Mouse (Mus musculus): ENCODE data around the gene Nfyc. TPM values are rescaled to one million over a fixed set of nuclear protein-coding genes. Genes with fewer than 3 reads are reported as not detected.

The Nfyc gene
- total and polyA plus RNA-seq, 3 experiments = 46.0 to 179 (median 50.6) TPM

GRCm38 (mm10) chr4:120797985-120798725 is 33.2 kb downstream of the Nfyc start:
- peaks cover 11% of the 10 kb centered on the region for H3K4me1 ChIP-seq (ENCODE audit: control insufficient read depth, insufficient read depth, low read length)
- H3K4me3 ChIP-seq = no peak overlapping the region
- 70% methylated on average over 5 of the region's 5 CpGs for WGBS
- no peak overlapping the region for H3K9ac ChIP-seq (ENCODE audit: low read depth, low read length)
- DNase-seq = no peak
- no peak for TF ChIP-seq EP300 (IDR thresholded peaks at IDR 0.05; ENCODE audit: insufficient read depth, low read depth, low read length)
- TF ChIP-seq CTCF (IDR thresholded peaks at IDR 0.05) = no peak
- no peak for TF ChIP-seq POLR2A (IDR thresholded peaks at IDR 0.05; ENCODE audit: insufficient read depth, low read depth, low read length)
- H3K27me3 ChIP-seq (ENCODE audit: control insufficient read depth, insufficient read depth, low read length) = no peaks in the 10 kb centered on the region
- peaks cover 53% of the 10 kb centered on the region for H3K36me3 ChIP-seq (ENCODE audit: control insufficient read depth, insufficient read depth, low read length)
- no peak overlapping the region for H3K27ac ChIP-seq
- intact Hi-C loops (cut with DNase I) = no loop called here
- H3K79me2 ChIP-seq (replicated peaks; ENCODE audit: control insufficient read depth, insufficient read depth, low read length) = peaks cover 6% of the 10 kb centered on the region

GRCm38 (mm10) chr4:120796687-120797086 is 34.7 kb downstream of the Nfyc start:
- no peak overlapping the region for H3K27ac ChIP-seq
- whole genome bisulfite sequencing = 51% methylated on average over 2 of the region's 2 CpGs
- H3K36me3 ChIP-seq (ENCODE audit: control insufficient read depth, insufficient read depth, low read length) = peaks cover 57% of the 10 kb centered on the region
- intact Hi-C loops (cut with DNase I) = no loop called here
- peaks cover 11% of the 10 kb centered on the region for H3K4me1 ChIP-seq (ENCODE audit: control insufficient read depth, insufficient read depth, low read length)
- H3K4me3 ChIP-seq = no peak overlapping the region
- peaks cover 7% of the 10 kb centered on the region for H3K79me2 ChIP-seq (replicated peaks; ENCODE audit: control insufficient read depth, insufficient read depth, low read length)
- TF ChIP-seq POLR2A (IDR thresholded peaks at IDR 0.05; ENCODE audit: insufficient read depth, low read depth, low read length) (no peak), CTCF (IDR thresholded peaks at IDR 0.05) (no peak), EP300 (IDR thresholded peaks at IDR 0.05; ENCODE audit: insufficient read depth, low read depth, low read length) (no peak)
- H3K27me3 ChIP-seq (ENCODE audit: control insufficient read depth, insufficient read depth, low read length) = no peaks in the 10 kb centered on the region
- no peak overlapping the region for H3K9ac ChIP-seq (ENCODE audit: low read depth, low read length)
- DNase-seq = no peak

- Histone ChIP-seq H3K9ac (ENCODE audit: low read depth, low read length) (no peak overlapping the region), H3K27ac (no peak overlapping the region), H3K79me2 (replicated peaks; ENCODE audit: control insufficient read depth, insufficient read depth, low read length) (peaks cover 9% of the 10 kb centered on the region), H3K4me3 (no peak overlapping the region), H3K27me3 (ENCODE audit: control insufficient read depth, insufficient read depth, low read length) (no peaks in the 10 kb centered on the region), H3K36me3 (ENCODE audit: control insufficient read depth, insufficient read depth, low read length) (peaks cover 56% of the 10 kb centered on the region), H3K4me1 (ENCODE audit: control insufficient read depth, insufficient read depth, low read length) (peaks cover 9% of the 10 kb centered on the region)
- DNase-seq = no peak
- no peak for TF ChIP-seq CTCF (IDR thresholded peaks at IDR 0.05)
- TF ChIP-seq EP300 (IDR thresholded peaks at IDR 0.05; ENCODE audit: insufficient read depth, low read depth, low read length) = no peak
- no peak for TF ChIP-seq POLR2A (IDR thresholded peaks at IDR 0.05; ENCODE audit: insufficient read depth, low read depth, low read length)
- intact Hi-C loops (cut with DNase I) = no loop called here
- WGBS = 71% methylated on average over 1 of the region's 1 CpGs
Observed at GRCm38 (mm10) chr4:120795646-120796045, 35.7 kb downstream of the Nfyc start.

GRCm38 (mm10) chr4:120792918-120793317 is 38.5 kb downstream of the Nfyc start:
- DNase-seq = no peak
- WGBS = 54% methylated on average over 2 of the region's 2 CpGs
- Histone ChIP-seq H3K4me1 (ENCODE audit: control insufficient read depth, insufficient read depth, low read length) (peaks cover 6% of the 10 kb centered on the region), H3K9ac (ENCODE audit: low read depth, low read length) (no peak overlapping the region), H3K27me3 (ENCODE audit: control insufficient read depth, insufficient read depth, low read length) (no peaks in the 10 kb centered on the region), H3K4me3 (no peak overlapping the region), H3K36me3 (ENCODE audit: control insufficient read depth, insufficient read depth, low read length) (peaks cover 59% of the 10 kb centered on the region), H3K79me2 (replicated peaks; ENCODE audit: control insufficient read depth, insufficient read depth, low read length) (peaks cover 9% of the 10 kb centered on the region), H3K27ac (no peak overlapping the region)
- TF ChIP-seq CTCF (IDR thresholded peaks at IDR 0.05) = no peak
- TF ChIP-seq POLR2A (IDR thresholded peaks at IDR 0.05; ENCODE audit: insufficient read depth, low read depth, low read length) = no peak
- no peak for TF ChIP-seq EP300 (IDR thresholded peaks at IDR 0.05; ENCODE audit: insufficient read depth, low read depth, low read length)
- intact Hi-C loops (cut with DNase I) = no loop called here

- 83% methylated on average over 4 of the region's 4 CpGs for WGBS
- Histone ChIP-seq H3K79me2 (replicated peaks; ENCODE audit: control insufficient read depth, insufficient read depth, low read length) (peaks cover 5% of the 10 kb centered on the region), H3K36me3 (ENCODE audit: control insufficient read depth, insufficient read depth, low read length) (peaks cover 51% of the 10 kb centered on the region), H3K4me1 (ENCODE audit: control insufficient read depth, insufficient read depth, low read length) (peaks cover 2% of the 10 kb centered on the region), H3K9ac (ENCODE audit: low read depth, low read length) (no peak overlapping the region), H3K4me3 (no peak overlapping the region), H3K27me3 (ENCODE audit: control insufficient read depth, insufficient read depth, low read length) (no peaks in the 10 kb centered on the region), H3K27ac (no peak overlapping the region)
- intact Hi-C loops (cut with DNase I) = no loop called here
- no peak for DNase-seq
- TF ChIP-seq EP300 (IDR thresholded peaks at IDR 0.05; ENCODE audit: insufficient read depth, low read depth, low read length) (no peak), POLR2A (IDR thresholded peaks at IDR 0.05; ENCODE audit: insufficient read depth, low read depth, low read length) (no peak)
Observed at GRCm38 (mm10) chr4:120790027-120790426, 41.3 kb downstream of the Nfyc start.

GRCm38 (mm10) chr4:120755801-120756200 is 75.6 kb downstream of the Nfyc start:
- intact Hi-C loops (cut with DNase I) = loop anchor here (1.0 kb wide), 2 partner anchors 74 to 166 kb away; no protein-coding TSS in a partner anchor
- 63% methylated on average over 5 of the region's 5 CpGs for WGBS
- no peaks in the 10 kb centered on the region for H3K27me3 ChIP-seq (ENCODE audit: control insufficient read depth, insufficient read depth, low read length)
- no peak for DNase-seq
- no peaks in the 10 kb centered on the region for H3K79me2 ChIP-seq (replicated peaks; ENCODE audit: control insufficient read depth, insufficient read depth, low read length)
- H3K4me1 ChIP-seq (ENCODE audit: control insufficient read depth, insufficient read depth, low read length) = no peaks in the 10 kb centered on the region
- no peak overlapping the region for H3K9ac ChIP-seq (ENCODE audit: low read depth, low read length)
- H3K36me3 ChIP-seq (ENCODE audit: control insufficient read depth, insufficient read depth, low read length) = no peaks in the 10 kb centered on the region
- H3K4me3 ChIP-seq = no peak overlapping the region
- no peak for TF ChIP-seq POLR2A (IDR thresholded peaks at IDR 0.05; ENCODE audit: insufficient read depth, low read depth, low read length)
- TF ChIP-seq EP300 (IDR thresholded peaks at IDR 0.05; ENCODE audit: insufficient read depth, low read depth, low read length) = no peak
- no peak for TF ChIP-seq CTCF (IDR thresholded peaks at IDR 0.05)
- H3K27ac ChIP-seq = no peak overlapping the region

Data from heart, adult 2 months (tissue).